Mouse (Mus musculus) thymus, postnatal 0 days (tissue): Measurements from ENCODE around the gene Spata31d1b. TPM values are rescaled to one million over a fixed set of nuclear protein-coding genes. Genes with fewer than 3 reads are reported as not detected.

Source experiments
- DNase-seq: peaks from one replicate; pipeline ENCODE4 v3.0.0-alpha.2; 2015; ENCODE audit warnings: low spot score
- polyA plus RNA-seq: library from polyadenylated mRNA; unstranded; fragments of >200 nt; fragmentation: Nextera tagmentation; extraction: Ambion mirVana; gene quantifications from 2 replicates; pipeline ENCODE4 v1.2.1, GENCODE M21; 2015

Gene Spata31d1b
- polyA plus RNA-seq, 1 experiment from 2014 or later = 0.04 TPM

GRCm38 (mm10) chr13:59746164-59746563 lies 34.1 kb downstream of the Spata31d1b start:
- no peak for DNase-seq

GRCm38 (mm10) chr13:59746711-59747110 lies 34.6 kb downstream of the Spata31d1b start, which contains the start of gene 1700014D04Rik:
Gene 1700014D04Rik, minus strand, starts transcription at chr13:59746752.
- DNase-seq = no peak

GRCm38 (mm10) chr13:59750310-59750709 lies 38.2 kb downstream of the Spata31d1b start:
- no peak for DNase-seq

- DNase-seq = no peak
Observed at GRCm38 (mm10) chr13:59756906-59757305, 44.8 kb downstream of the Spata31d1b start.

GRCm38 (mm10) chr13:59762791-59763190 lies 50.7 kb downstream of the Spata31d1b start:
- DNase-seq = no peak

GRCm38 (mm10) chr13:59766786-59767515 lies 54.9 kb downstream of the Spata31d1b start:
- DNase-seq = no peak

- no peak for DNase-seq
Observed at GRCm38 (mm10) chr13:59768531-59768930, 56.4 kb downstream of the Spata31d1b start.

Other genes starting within 250 kb of the Spata31d1b start
- 14.9 and 16.3 TPM in 2 replicates for gene Agtpbp1, start 127.1 kb upstream of the Spata31d1b start, polyA plus RNA-seq
- gene Naa35, start 127.0 kb upstream of the Spata31d1b start, polyA plus RNA-seq = 65.9 and 78.4 TPM in 2 replicates
- 3.9 and 4.5 TPM in 2 replicates for gene Golm1, start 36.5 kb upstream of the Spata31d1b start, polyA plus RNA-seq
- not detected in 2 replicates for gene 4921517D22Rik, start 18.2 kb upstream of the Spata31d1b start, polyA plus RNA-seq
- not detected in 2 replicates for gene Spata31d1a, start 2.0 kb upstream of the Spata31d1b start, polyA plus RNA-seq
- gene Spata31d1d, start 19.5 kb downstream of the Spata31d1b start, polyA plus RNA-seq = not detected in 2 replicates
- not detected in 2 replicates for gene 1700014D04Rik, start 34.5 kb downstream of the Spata31d1b start, polyA plus RNA-seq
- gene Isca1, start 57.5 kb downstream of the Spata31d1b start, polyA plus RNA-seq = 68.9 and 73.8 TPM in 2 replicates
- not detected in 2 replicates for gene Gm49354, start 70.0 kb downstream of the Spata31d1b start, polyA plus RNA-seq
- gene Tut7, start 110.9 kb downstream of the Spata31d1b start, polyA plus RNA-seq = 52.1 and 68.0 TPM in 2 replicates